Mouse (Mus musculus) midbrain, postnatal 0 days (tissue): Measurements from ENCODE around the gene Msh5. TPM values are rescaled to one million over a fixed set of nuclear protein-coding genes. Genes with fewer than 3 reads are reported as not detected.

Experiments used
- ATAC-seq: fragments of 200-750 bp; cut with Nextera tagmentation; 2 replicates; pipeline ENCODE4 v1.8.0; 2017; ENCODE audit warnings: moderate number of reproducible peaks, mild to moderate bottlenecking, moderate TSS enrichment, moderate library complexity; ENCODE audit not compliant: low FRiP score
- DNase-seq: peaks from one replicate; pipeline ENCODE4 v3.0.0-alpha.2; 2015; ENCODE audit warnings: low spot score
- H3K27ac ChIP-seq: fragments of 300-500 bp; sonication (generic); 2 replicates; pipeline ENCODE4 v1.5.1; 2014; ENCODE audit warnings: low read depth, mild to moderate bottlenecking, low read length, mixed read lengths
- H3K27me3 ChIP-seq: fragments of 300-500 bp; sonication (generic); 2 replicates; pipeline ENCODE4 v1.6.1; 2014; ENCODE audit warnings: low read length, control low read depth, mixed read lengths; ENCODE audit not compliant: insufficient read depth
- H3K36me3 ChIP-seq: fragments of 300-500 bp; sonication (generic); 2 replicates; pipeline ENCODE4 v1.6.1; 2014; ENCODE audit warnings: low read length, control low read depth, mixed read lengths; ENCODE audit not compliant: insufficient read depth
- H3K4me1 ChIP-seq: fragments of 300-500 bp; sonication (generic); 2 replicates; pipeline ENCODE4 v1.6.1; 2014; ENCODE audit warnings: mild to moderate bottlenecking, control low read depth, antibody characterized with exemption, low read length, mixed read lengths; ENCODE audit not compliant: insufficient read depth
- H3K4me2 ChIP-seq: fragments of 300-500 bp; sonication (generic); 2 replicates; pipeline ENCODE4 v1.6.1; 2014; ENCODE audit warnings: low read depth, mild to moderate bottlenecking, low read length, mixed read lengths; ENCODE audit not compliant: poor library complexity, severe bottlenecking
- H3K4me3 ChIP-seq: fragments of 300-500 bp; sonication (generic); 2 replicates; pipeline ENCODE4 v1.5.1; 2014; ENCODE audit warnings: low read depth, mild to moderate bottlenecking, low read length, moderate library complexity
- H3K9ac ChIP-seq: fragments of 300-500 bp; sonication (generic); replicated peaks from 2 replicates; pipeline ENCODE4 v1.6.1; 2014; ENCODE audit warnings: mild to moderate bottlenecking, low read length, moderate library complexity, mixed read lengths; ENCODE audit not compliant: poor library complexity, severe bottlenecking
- H3K9me3 ChIP-seq: fragments of 300-500 bp; sonication (generic); 2 replicates; pipeline ENCODE4 v1.6.1; 2016; ENCODE audit warnings: low read length, control low read depth
- CTCF ChIP-seq: IDR thresholded peaks from 2 replicates; pipeline ENCODE4 v1.5.1; 2016; ENCODE audit warnings: antibody characterized with exemption, mild to moderate bottlenecking
- WGBS: fragments of 180-500 bp; shearing (Covaris S2); extraction: QIAGEN DNeasy Blood & Tissue Kit; methylation state at CpG from one replicate; pipeline ENCODE4 v1.1.7; 2014; 5-methylcytosine and 5-hydroxymethylcytosine counted together
- polyA plus RNA-seq: library from polyadenylated mRNA; unstranded; fragments of >200 nt; fragmentation: Nextera tagmentation; extraction: Ambion mirVana; gene quantifications from 2 replicates; pipeline ENCODE4 v1.2.1, GENCODE M21; 2015
- total RNA-seq: library from RNA; depleted of rRNA; stranded (reverse); fragments of >200 nt; gene quantifications from 2 replicates; pipeline ENCODE4 v1.2.3, GENCODE M21; 2014

Gene Msh5
- total and polyA plus RNA-seq, 2 experiments from 2014 or later, result 1.3 to 3.8 TPM

DNA sequence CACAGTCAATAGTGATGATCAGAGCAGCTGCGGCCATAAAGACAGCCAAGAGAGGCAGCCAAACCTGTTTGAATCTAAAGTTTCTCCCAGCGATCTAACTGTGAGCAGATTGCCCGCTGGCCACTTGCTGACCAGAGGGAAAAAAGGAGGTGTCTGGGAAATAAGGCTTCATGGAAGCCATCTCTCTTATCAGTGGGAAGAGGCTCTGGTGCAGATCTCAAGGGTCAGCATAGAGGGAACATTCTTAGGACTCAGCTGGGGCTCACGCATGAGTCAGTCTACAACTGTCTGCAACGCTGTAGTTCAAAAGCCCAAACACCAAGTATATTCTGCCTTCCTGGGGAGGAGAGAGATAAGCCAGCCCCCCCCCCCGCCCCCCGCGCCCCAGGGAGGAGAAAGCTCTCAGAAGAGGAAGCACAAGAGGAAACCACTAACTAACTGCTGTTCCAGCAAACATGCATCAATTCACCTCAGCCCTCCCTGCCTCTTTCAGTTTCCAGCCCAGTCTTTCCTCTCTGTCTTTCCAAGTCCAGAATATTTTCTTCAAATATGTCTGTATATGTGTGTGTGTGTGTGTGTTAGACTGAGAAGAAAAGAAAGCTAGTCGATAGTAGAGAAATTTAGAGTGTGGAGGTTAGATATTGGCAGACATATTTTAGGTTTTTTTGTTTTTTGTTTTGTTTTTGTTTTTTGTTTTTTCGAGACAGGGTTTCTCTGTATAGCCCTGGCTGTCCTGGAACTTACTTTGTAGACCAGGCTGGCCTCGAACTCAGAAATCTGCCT is 1.8 kb upstream of the Msh5 start:
- Histone ChIP-seq H3K36me3 (no peaks in the 10 kb centered on the region), H3K9me3 (no peaks in the 10 kb centered on the region), H3K27me3 (no peaks in the 10 kb centered on the region), H3K4me2 (no peak overlapping the region), H3K9ac (no peak overlapping the region), H3K4me1 (no peaks in the 10 kb centered on the region; the same call in 1 of the 2 replicates), H3K27ac (no peak overlapping the region), H3K4me3 (no peak overlapping the region)
- no peak for DNase-seq
- ATAC-seq, result no peak
- TF ChIP-seq CTCF, result no peak
- WGBS, result 34% methylated on average over 11 of the region's 11 CpGs

DNA sequence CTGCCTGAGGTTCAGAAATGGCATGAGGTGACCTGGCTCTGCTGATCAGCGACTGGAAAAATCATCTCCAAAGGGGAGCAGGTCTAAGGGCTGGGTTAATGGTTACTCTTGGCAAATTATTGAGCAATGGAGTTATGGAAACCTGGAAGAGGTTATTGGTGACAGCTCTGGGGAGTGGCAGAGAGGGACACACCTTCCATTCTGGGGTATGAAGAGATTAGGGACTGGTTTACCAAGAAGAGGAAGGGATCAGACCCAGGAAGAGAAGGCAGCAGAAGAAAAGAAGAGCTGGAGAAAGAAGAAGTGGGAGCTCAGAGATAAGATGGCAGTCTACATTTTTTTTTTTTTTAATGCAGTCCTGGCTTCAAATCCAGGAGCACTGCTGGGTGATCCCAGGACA is 1.1 kb upstream of the Msh5 start:
- no peaks in the 10 kb centered on the region for H3K9me3 ChIP-seq
- TF ChIP-seq CTCF, result no peak
- no peaks in the 10 kb centered on the region; the same call in 1 of the 2 replicates for H3K4me1 ChIP-seq
- H3K36me3 ChIP-seq, result no peaks in the 10 kb centered on the region
- no peak overlapping the region for H3K27ac ChIP-seq
- DNase-seq, result no peak
- 46% methylated on average over 1 of the region's 1 CpGs for WGBS
- H3K4me3 ChIP-seq, result no peak overlapping the region
- H3K4me2 ChIP-seq, result no peak overlapping the region
- no peak overlapping the region for H3K9ac ChIP-seq
- H3K27me3 ChIP-seq, result no peaks in the 10 kb centered on the region
- ATAC-seq, result no peak

DNA sequence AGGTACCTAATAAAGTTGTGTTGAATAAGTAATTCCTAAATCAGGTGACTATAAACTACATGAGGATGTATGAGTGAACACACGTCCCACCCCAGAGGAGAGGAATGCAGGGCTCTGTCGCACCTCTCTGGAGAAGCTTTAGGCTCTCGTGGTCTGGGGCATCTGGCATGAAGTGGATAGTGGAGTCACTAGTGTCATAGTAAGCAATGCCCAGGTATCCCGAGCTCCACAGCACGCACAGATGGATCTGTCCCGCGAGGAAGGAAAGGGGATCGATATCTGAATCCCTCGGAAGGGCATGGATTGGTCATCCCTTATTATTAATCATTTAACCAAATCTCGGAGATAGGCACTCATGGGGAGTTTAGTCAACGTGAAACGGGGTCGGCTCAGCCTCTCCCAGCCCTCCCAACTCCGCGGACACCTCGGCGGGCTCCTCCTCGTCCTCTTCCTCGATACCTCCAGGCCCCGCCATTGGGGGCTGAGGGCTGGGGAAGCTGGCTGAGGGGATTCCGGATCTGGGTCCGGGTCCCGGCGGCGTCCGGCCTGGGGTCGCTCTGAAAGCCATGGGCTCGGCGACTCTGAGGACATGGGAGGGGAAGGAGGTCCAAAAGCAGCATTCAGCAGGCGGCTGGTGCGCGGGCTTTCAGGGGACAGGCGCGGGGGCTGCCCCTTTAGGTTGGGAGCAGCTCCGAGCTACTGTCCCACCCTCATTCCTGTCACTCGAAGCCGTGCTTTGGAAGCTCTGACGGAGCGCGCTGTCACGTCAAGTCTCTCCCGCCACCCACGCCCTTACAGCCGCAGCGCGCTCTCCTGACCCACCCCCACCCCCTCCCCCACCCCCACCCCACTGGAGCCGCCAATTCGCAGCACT is 501 bp downstream of the Msh5 start:
- Histone ChIP-seq H3K4me2 (peak overlapping the region; percentile 98), H3K27me3 (no peaks in the 10 kb centered on the region), H3K4me1 (no peaks in the 10 kb centered on the region; the same call in 1 of the 2 replicates), H3K27ac (peak overlapping the region; percentile 47; the same call in 1 of the 2 replicates), H3K9me3 (no peaks in the 10 kb centered on the region), H3K36me3 (no peaks in the 10 kb centered on the region), H3K4me3 (peak overlapping the region; percentile 59), H3K9ac (peak overlapping the region; percentile 77)
- ATAC-seq (peak; percentile 17), DNase-seq (no peak)
- WGBS, result 6% methylated on average over 39 of the region's 48 CpGs
- TF ChIP-seq CTCF, result no peak

DNA sequence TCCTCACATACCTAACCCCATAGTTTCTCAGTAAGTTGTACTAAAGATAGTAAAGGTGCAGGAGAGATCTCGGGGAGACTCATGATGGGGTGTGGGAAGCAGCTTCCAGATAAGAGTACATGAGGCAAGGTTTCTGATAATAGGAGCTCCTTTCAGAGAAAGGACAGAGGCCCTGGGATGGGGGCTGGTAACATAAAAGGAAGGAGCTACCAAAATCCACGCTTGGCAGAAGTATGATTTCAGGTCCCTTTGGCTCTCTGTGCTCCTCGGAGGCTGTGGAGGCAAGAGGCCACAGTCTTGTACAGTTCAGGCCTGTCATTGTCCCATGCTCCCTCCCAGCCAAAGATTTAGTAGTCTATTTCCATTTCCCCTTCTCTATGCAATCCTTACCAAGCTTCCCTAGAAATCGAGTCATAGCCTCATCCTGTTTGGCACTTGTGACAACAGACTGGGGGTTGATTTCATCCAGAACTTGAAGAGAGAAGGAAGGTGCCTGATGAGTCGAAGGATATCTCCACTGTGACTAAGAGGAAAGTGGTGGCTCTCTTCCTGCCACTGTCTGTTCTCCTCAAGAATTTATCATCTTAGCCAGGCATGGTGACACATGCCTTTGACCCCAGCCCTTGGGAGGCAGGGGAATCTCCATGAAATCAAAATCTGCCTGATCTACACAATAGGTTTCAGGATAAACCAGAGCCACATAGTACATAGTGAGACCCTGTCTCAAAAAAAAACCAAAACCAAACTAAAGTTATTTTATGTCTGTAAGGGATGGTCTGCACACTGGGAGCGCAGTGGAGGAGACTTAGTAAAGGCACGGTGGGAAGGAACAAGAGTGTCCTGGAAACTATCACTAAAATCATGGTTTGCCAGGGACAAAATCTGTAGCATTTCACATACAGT is 1.4 kb downstream of the Msh5 start:
- peak overlapping the region; percentile 77; the same call in 1 of the 2 replicates for H3K9ac ChIP-seq

DNA sequence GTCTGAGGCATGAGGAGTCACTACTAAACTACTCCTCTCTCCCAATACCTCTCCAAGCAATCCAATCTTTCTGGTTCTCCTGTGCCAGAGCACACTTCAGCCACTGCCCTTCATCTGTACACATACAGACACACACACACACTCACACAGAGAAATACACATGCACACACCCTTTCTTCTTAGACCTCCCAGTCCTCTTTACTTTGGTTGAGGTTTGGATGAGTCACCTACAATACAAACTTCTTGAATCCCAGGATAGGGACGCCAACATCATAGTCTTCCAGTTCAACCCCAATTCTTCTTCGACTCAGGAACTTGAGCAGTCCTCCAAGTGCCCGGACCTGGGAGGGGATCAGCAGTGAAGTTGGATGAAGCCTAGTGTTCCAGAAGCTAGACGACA is 2.8 kb downstream of the Msh5 start:
- no peak overlapping the region for H3K27ac ChIP-seq
- DNase-seq (no peak), ATAC-seq (no peak)
- H3K4me3 ChIP-seq, result no peak overlapping the region
- no peaks in the 10 kb centered on the region for H3K27me3 ChIP-seq
- H3K9ac ChIP-seq, result no peak overlapping the region
- no peaks in the 10 kb centered on the region for H3K9me3 ChIP-seq
- no peak for TF ChIP-seq CTCF
- no peak overlapping the region for H3K4me2 ChIP-seq
- no peaks in the 10 kb centered on the region; the same call in 1 of the 2 replicates for H3K4me1 ChIP-seq
- 94% methylated on average over 4 of the region's 4 CpGs for WGBS
- H3K36me3 ChIP-seq, result no peaks in the 10 kb centered on the region

More for the DNA sequence above, 1.4 kb downstream of the Msh5 start:
- TF ChIP-seq CTCF, result no peak
- H3K4me2 ChIP-seq, result peak overlapping the region; percentile 98
- H3K4me1 ChIP-seq, result no peaks in the 10 kb centered on the region; the same call in 1 of the 2 replicates
- no peaks in the 10 kb centered on the region for H3K36me3 ChIP-seq
- H3K27ac ChIP-seq, result no peak overlapping the region
- no peaks in the 10 kb centered on the region for H3K9me3 ChIP-seq
- no peaks in the 10 kb centered on the region for H3K27me3 ChIP-seq
- ATAC-seq (no peak), DNase-seq (no peak)
- WGBS, result 84% methylated on average over 7 of the region's 7 CpGs
- no peak overlapping the region; the same call in 1 of the 2 replicates for H3K4me3 ChIP-seq
